Mouse (Mus musculus) stomach, postnatal 0 days (tissue): ENCODE measurements around the gene Rarres2. TPM values are rescaled to one million over a fixed set of nuclear protein-coding genes. Genes with fewer than 3 reads are reported as not detected.

Source experiments
- ATAC-seq: fragments of 200-750 bp; cut with Nextera tagmentation; 2 replicates; pipeline ENCODE4 v1.8.0; 2017; ENCODE audit not compliant: low FRiP score, low TSS enrichment
- DNase-seq: peaks from one replicate; pipeline ENCODE4 v3.0.0-alpha.2; 2016; ENCODE audit warnings: low spot score
- H3K27ac ChIP-seq: fragments of 300-500 bp; sonication (generic); replicated peaks from 2 replicates; pipeline ENCODE4 v1.5.1; 2014; ENCODE audit warnings: mild to moderate bottlenecking, control low read depth
- H3K27me3 ChIP-seq: fragments of 300-500 bp; sonication (generic); 2 replicates; pipeline ENCODE4 v1.6.1; 2014; ENCODE audit warnings: low read length; ENCODE audit not compliant: control insufficient read depth, insufficient read depth
- H3K36me3 ChIP-seq: fragments of 300-500 bp; sonication (generic); 2 replicates; pipeline ENCODE4 v1.6.1; 2014; ENCODE audit warnings: low read length, mixed read lengths; ENCODE audit not compliant: control insufficient read depth, insufficient read depth
- H3K4me1 ChIP-seq: fragments of 300-500 bp; sonication (generic); replicated peaks from 2 replicates; pipeline ENCODE4 v1.6.1; 2014; ENCODE audit warnings: antibody characterized with exemption; ENCODE audit not compliant: control insufficient read depth, insufficient read depth
- H3K4me2 ChIP-seq: fragments of 300-500 bp; sonication (generic); replicated peaks from 2 replicates; pipeline ENCODE4 v1.6.1; 2014; ENCODE audit warnings: low read depth, mild to moderate bottlenecking, control low read depth, moderate library complexity
- H3K4me3 ChIP-seq: fragments of 300-500 bp; sonication (generic); 2 replicates; pipeline ENCODE4 v1.5.1; 2014; ENCODE audit warnings: low read depth, low read length, control low read depth
- H3K9ac ChIP-seq: fragments of 300-500 bp; sonication (generic); 2 replicates; pipeline ENCODE4 v1.6.1; 2014; ENCODE audit warnings: mild to moderate bottlenecking, low read length, control low read depth, mixed read lengths
- H3K9me3 ChIP-seq: fragments of 300-500 bp; sonication (generic); 2 replicates; pipeline ENCODE4 v1.6.1; 2016; ENCODE audit warnings: low read length; ENCODE audit not compliant: control insufficient read depth
- CTCF ChIP-seq: IDR thresholded peaks from 2 replicates; pipeline ENCODE4 v1.5.1; 2016; ENCODE audit warnings: antibody characterized with exemption, low read depth, mild to moderate bottlenecking, moderate library complexity
- EP300 ChIP-seq: optimal IDR thresholded peaks from 2 replicates; pipeline ENCODE3; 2016; ENCODE audit warnings: antibody characterized with exemption
- WGBS: fragments of 180-500 bp; shearing (Covaris S2); extraction: QIAGEN DNeasy Blood & Tissue Kit; methylation state at CpG from one replicate; pipeline ENCODE4 v1.1.7; 2014; 5-methylcytosine and 5-hydroxymethylcytosine counted together
- polyA plus RNA-seq: library from polyadenylated mRNA; unstranded; fragments of >200 nt; fragmentation: Nextera tagmentation; extraction: Ambion mirVana; gene quantifications from 2 replicates; pipeline ENCODE4 v1.2.1, GENCODE M21; 2015

The Rarres2 gene
- polyA plus RNA-seq, 1 experiment from 2014 or later = 273 TPM

GRCm38 (mm10) chr6:48573981-48574380 lies 1.4 kb upstream of the Rarres2 start:
- ATAC-seq = no peak
- no peaks in the 10 kb centered on the region for H3K9me3 ChIP-seq
- H3K4me2 ChIP-seq = no peak overlapping the region
- no peak overlapping the region for H3K9ac ChIP-seq
- no peak for TF ChIP-seq EP300
- TF ChIP-seq CTCF = no peak
- H3K27me3 ChIP-seq = no peaks in the 10 kb centered on the region
- H3K36me3 ChIP-seq = peaks cover 2% of the 10 kb centered on the region; the same call in 1 of the 2 replicates
- no peak overlapping the region for H3K4me3 ChIP-seq
- H3K4me1 ChIP-seq = peaks cover 1% of the 10 kb centered on the region; the same call in 1 of the 2 replicates
- H3K27ac ChIP-seq = no peak overlapping the region
- WGBS = 73% methylated on average over 3 of the region's 3 CpGs
- DNase-seq = no peak

GRCm38 (mm10) chr6:48573280-48573679 lies 691 bp upstream of the Rarres2 start:
- 41% methylated on average over 10 of the region's 10 CpGs for WGBS
- Histone ChIP-seq H3K9me3 (no peaks in the 10 kb centered on the region), H3K36me3 (peaks cover 2% of the 10 kb centered on the region; the same call in 1 of the 2 replicates), H3K27me3 (no peaks in the 10 kb centered on the region), H3K4me2 (no peak overlapping the region), H3K9ac (no peak overlapping the region), H3K27ac (peak overlapping the region; percentile 78), H3K4me1 (0 out of 2 replicates have a peak, but pooled peaks cover 3% of the 10 kb centered on the region), H3K4me3 (no peak overlapping the region)
- DNase-seq (no peak), ATAC-seq (peak; percentile 27; the same call in 1 of the 2 replicates)
- TF ChIP-seq CTCF (no peak), EP300 (no peak)

DNA sequence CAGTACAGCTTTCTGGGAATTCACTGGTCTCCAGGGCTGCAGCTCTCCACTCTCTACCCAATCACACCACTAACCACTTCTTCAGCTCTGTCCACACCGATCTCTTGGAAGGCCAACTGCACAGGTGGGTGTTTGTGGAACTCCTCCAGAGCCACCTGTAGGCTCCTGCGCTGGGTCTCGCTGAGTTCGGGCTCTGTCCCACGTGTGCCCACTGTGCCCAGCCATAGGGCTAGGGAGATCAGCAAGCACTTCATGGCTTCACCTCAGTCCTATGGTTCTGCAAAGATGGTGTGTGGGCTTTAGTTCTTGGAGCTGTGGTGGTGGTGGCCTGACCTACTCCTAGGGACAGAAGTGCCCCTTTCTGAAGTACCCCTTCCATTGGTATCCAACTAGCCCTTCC lies 575 bp downstream of the Rarres2 start:
- peak overlapping the region; percentile 47 for H3K4me2 ChIP-seq
- peaks cover 2% of the 10 kb centered on the region; the same call in 1 of the 2 replicates for H3K36me3 ChIP-seq

GRCm38 (mm10) chr6:48569065-48569807 lies 3.4 kb downstream of the Rarres2 start:
- H3K4me1 ChIP-seq = 0 out of 2 replicates have a peak, but pooled peaks cover 3% of the 10 kb centered on the region
- no peaks in the 10 kb centered on the region for H3K9me3 ChIP-seq
- H3K27me3 ChIP-seq = no peaks in the 10 kb centered on the region
- DNase-seq (no peak), ATAC-seq (no peak)
- H3K4me3 ChIP-seq = no peak overlapping the region
- H3K27ac ChIP-seq = peak overlapping the region; percentile 70; the same call in 1 of the 2 replicates
- no peak for TF ChIP-seq EP300
- TF ChIP-seq CTCF = no peak
- peak overlapping the region; percentile 13; the same call in 1 of the 2 replicates for H3K9ac ChIP-seq
- H3K4me2 ChIP-seq = peak overlapping the region; percentile 29; the same call in 1 of the 2 replicates
- 50% methylated on average over 8 of the region's 8 CpGs for WGBS
- peaks cover 2% of the 10 kb centered on the region; the same call in 1 of the 2 replicates for H3K36me3 ChIP-seq

More for the DNA sequence above, 575 bp downstream of the Rarres2 start:
- Histone ChIP-seq H3K27ac (peak overlapping the region; percentile 73), H3K9ac (peak overlapping the region; percentile 54), H3K4me3 (peak overlapping the region; percentile 33), H3K4me1 (0 out of 2 replicates have a peak, but pooled peaks cover 3% of the 10 kb centered on the region), H3K27me3 (no peaks in the 10 kb centered on the region), H3K9me3 (no peaks in the 10 kb centered on the region)
- 86% methylated on average over 5 of the region's 5 CpGs for whole genome bisulfite sequencing
- DNase-seq (no peak), ATAC-seq (no peak)
- TF ChIP-seq EP300 (no peak), CTCF (no peak)

DNA sequence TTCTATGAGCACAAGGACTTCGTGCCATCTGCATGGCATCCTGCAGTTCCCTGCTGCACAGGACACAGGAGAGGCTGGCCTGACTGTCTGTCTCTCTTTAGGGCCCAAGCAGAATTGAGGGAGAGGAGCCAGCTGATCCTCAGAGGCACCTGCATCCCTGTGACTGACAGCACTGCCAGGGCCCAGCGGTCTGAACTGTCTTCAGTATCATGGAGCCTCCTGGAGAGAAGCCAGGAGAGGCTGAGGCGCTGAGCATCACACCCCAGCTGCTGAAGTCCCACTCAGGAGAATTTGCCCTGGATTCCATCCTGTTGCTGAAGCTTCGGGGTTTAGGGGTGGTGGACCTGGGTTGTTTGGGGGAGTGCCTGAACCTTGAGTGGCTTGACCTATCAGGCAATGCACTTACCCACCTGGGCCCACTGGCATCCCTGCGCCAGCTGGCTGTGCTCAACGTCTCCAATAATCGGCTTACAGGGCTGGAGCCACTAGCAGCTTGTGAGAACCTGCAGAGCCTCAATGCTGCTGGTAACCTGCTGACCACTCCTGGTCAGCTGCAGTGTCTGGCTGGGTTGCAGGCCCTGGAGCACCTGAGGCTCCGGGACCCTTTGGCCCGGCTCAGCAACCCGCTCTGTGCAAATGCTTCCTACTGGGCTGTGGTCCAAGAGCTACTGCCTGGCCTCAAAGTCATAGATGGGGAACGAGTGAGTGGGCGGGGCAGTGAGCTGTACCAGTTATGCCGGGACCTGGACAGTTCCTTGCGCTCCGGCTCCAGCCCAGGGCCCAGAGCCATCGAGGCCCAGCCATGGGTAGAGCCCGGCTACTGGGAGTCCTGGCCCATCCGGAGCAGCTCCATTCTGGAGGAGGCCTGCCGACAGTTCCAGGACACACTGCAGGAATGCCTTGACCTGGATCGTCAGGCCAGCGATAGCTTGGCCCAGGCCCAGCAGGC lies 4.3 kb downstream of the Rarres2 start:
- WGBS = 46% methylated on average over 21 of the region's 21 CpGs
- Histone ChIP-seq H3K4me2 (peak overlapping the region; percentile 29; the same call in 1 of the 2 replicates), H3K9me3 (no peaks in the 10 kb centered on the region), H3K36me3 (peaks cover 2% of the 10 kb centered on the region; the same call in 1 of the 2 replicates), H3K4me1 (0 out of 2 replicates have a peak, but pooled peaks cover 3% of the 10 kb centered on the region), H3K4me3 (no peak overlapping the region), H3K27ac (peak overlapping the region; percentile 70), H3K27me3 (no peaks in the 10 kb centered on the region), H3K9ac (no peak overlapping the region)
- DNase-seq (peak; percentile 37), ATAC-seq (peak; percentile 38; the same call in 1 of the 2 replicates)
- TF ChIP-seq EP300 (no peak), CTCF (no peak)
